Mouse (Mus musculus) kidney, embryonic 15.5 days (tissue): Measurements from ENCODE around the gene Klhdc2. TPM values are rescaled to one million over a fixed set of nuclear protein-coding genes. Genes with fewer than 3 reads are reported as not detected.

Experiments
- ATAC-seq: fragments of 200-750 bp; cut with Nextera tagmentation; replicated peaks from 2 replicates; pipeline ENCODE4 v1.8.0; 2017; ENCODE audit warnings: moderate TSS enrichment; ENCODE audit not compliant: low FRiP score
- H3K27ac ChIP-seq: fragments of 300-500 bp; sonication (generic); 2 replicates; pipeline ENCODE4 v1.5.1; 2015; ENCODE audit warnings: mild to moderate bottlenecking, inconsistent platforms
- H3K27me3 ChIP-seq: fragments of 300-500 bp; sonication (generic); 2 replicates; pipeline ENCODE4 v1.6.1; 2015; ENCODE audit warnings: inconsistent platforms
- H3K36me3 ChIP-seq: fragments of 300-500 bp; sonication (generic); 2 replicates; pipeline ENCODE4 v1.6.1; 2015; ENCODE audit warnings: inconsistent platforms
- H3K4me1 ChIP-seq: fragments of 300-500 bp; sonication (generic); 2 replicates; pipeline ENCODE4 v1.6.1; 2015; ENCODE audit warnings: inconsistent platforms
- H3K4me2 ChIP-seq: fragments of 300-500 bp; sonication (generic); 2 replicates; pipeline ENCODE4 v1.6.1; 2015; ENCODE audit warnings: moderate library complexity, mild to moderate bottlenecking, inconsistent platforms
- H3K4me3 ChIP-seq: fragments of 300-500 bp; sonication (generic); replicated peaks from 2 replicates; pipeline ENCODE4 v1.5.1; 2015; ENCODE audit warnings: mild to moderate bottlenecking, inconsistent platforms
- H3K9ac ChIP-seq: fragments of 300-500 bp; sonication (generic); 2 replicates; pipeline ENCODE4 v1.6.1; 2015; ENCODE audit warnings: mild to moderate bottlenecking, inconsistent platforms
- H3K9me3 ChIP-seq: fragments of 300-500 bp; sonication (generic); replicated peaks from 2 replicates; pipeline ENCODE4 v1.6.1; 2016; ENCODE audit warnings: inconsistent platforms
- whole genome bisulfite sequencing: fragments of 180-500 bp; shearing (Covaris S2); methylation state at CpG from one replicate; pipeline ENCODE4 v1.1.7; 2015; ENCODE audit warnings: mixed read lengths; 5-methylcytosine and 5-hydroxymethylcytosine counted together
- polyA plus RNA-seq: library from polyadenylated mRNA; unstranded; fragments of >200 nt; fragmentation: Nextera tagmentation; extraction: Ambion mirVana; gene quantifications from 2 replicates; pipeline ENCODE4 v1.2.1, GENCODE M21; 2015

Gene Klhdc2
- polyA plus RNA-seq: 150 and 151 TPM in 2 replicates

GRCm38 (mm10) chr12:69296511-69297410 is at the start of gene Klhdc2:
Gene Klhdc2, plus strand, starts transcription at chr12:69296681.
- peaks cover 24% of the 10 kb centered on the region for H3K36me3 ChIP-seq
- under 1% methylated on average over 91 of the region's 98 CpGs for WGBS
- peak within 1 kb of the TSS; percentile 96 for H3K27ac ChIP-seq

GRCm38 (mm10) chr12:69249766-69250165 is 46.7 kb upstream of the Klhdc2 start:
- no peak overlapping the region for H3K4me2 ChIP-seq
- no peak for ATAC-seq
- 84% methylated on average over 4 of the region's 4 CpGs for WGBS
- no peaks in the 10 kb centered on the region for H3K27me3 ChIP-seq
- no peak overlapping the region for H3K4me3 ChIP-seq
- no peak overlapping the region for H3K9ac ChIP-seq
- H3K27ac ChIP-seq: no peak overlapping the region
- H3K4me1 ChIP-seq: no peaks in the 10 kb centered on the region
- H3K36me3 ChIP-seq: no peaks in the 10 kb centered on the region
- no peaks in the 10 kb centered on the region for H3K9me3 ChIP-seq

More at GRCm38 (mm10) chr12:69296511-69297410, at the start of gene Klhdc2:
- Histone ChIP-seq H3K27me3 (no peaks in the 10 kb centered on the region), H3K4me1 (peaks cover 29% of the 10 kb centered on the region), H3K9me3 (no peaks in the 10 kb centered on the region), H3K4me3 (peak within 1 kb of the TSS; percentile 97), H3K4me2 (peak within 1 kb of the TSS; percentile 62), H3K9ac (peak within 1 kb of the TSS; percentile 96)
- peak; percentile 96 for ATAC-seq

- no peaks in the 10 kb centered on the region for H3K9me3 ChIP-seq
- no peaks in the 10 kb centered on the region for H3K27me3 ChIP-seq
- WGBS: 83% methylated on average over 8 of the region's 8 CpGs
- no peak overlapping the region for H3K4me2 ChIP-seq
- no peak overlapping the region for H3K4me3 ChIP-seq
- no peaks in the 10 kb centered on the region for H3K36me3 ChIP-seq
- no peaks in the 10 kb centered on the region for H3K4me1 ChIP-seq
- H3K9ac ChIP-seq: no peak overlapping the region
- no peak for ATAC-seq
- H3K27ac ChIP-seq: no peak overlapping the region
Measured at GRCm38 (mm10) chr12:69250756-69251155, 45.7 kb upstream of the Klhdc2 start.

- no peaks in the 10 kb centered on the region for H3K4me1 ChIP-seq
- ATAC-seq: no peak
- H3K4me3 ChIP-seq: no peak overlapping the region
- no peaks in the 10 kb centered on the region for H3K36me3 ChIP-seq
- no peak overlapping the region for H3K9ac ChIP-seq
- no peak overlapping the region for H3K27ac ChIP-seq
- no peaks in the 10 kb centered on the region for H3K27me3 ChIP-seq
- 93% methylated on average over 1 of the region's 1 CpGs for WGBS
- no peak overlapping the region for H3K4me2 ChIP-seq
- no peaks in the 10 kb centered on the region for H3K9me3 ChIP-seq
Measured at GRCm38 (mm10) chr12:69253806-69254205, 42.7 kb upstream of the Klhdc2 start.

GRCm38 (mm10) chr12:69257836-69258235 is 38.6 kb upstream of the Klhdc2 start:
- H3K4me3 ChIP-seq: no peak overlapping the region
- H3K4me1 ChIP-seq: no peaks in the 10 kb centered on the region
- 85% methylated on average over 11 of the region's 11 CpGs for WGBS
- no peaks in the 10 kb centered on the region for H3K27me3 ChIP-seq
- H3K9ac ChIP-seq: no peak overlapping the region
- no peaks in the 10 kb centered on the region for H3K9me3 ChIP-seq
- H3K4me2 ChIP-seq: no peak overlapping the region
- no peak overlapping the region for H3K27ac ChIP-seq
- ATAC-seq: no peak
- no peaks in the 10 kb centered on the region for H3K36me3 ChIP-seq

GRCm38 (mm10) chr12:69262251-69262650 is 34.2 kb upstream of the Klhdc2 start:
- H3K9me3 ChIP-seq: no peaks in the 10 kb centered on the region
- H3K4me1 ChIP-seq: no peaks in the 10 kb centered on the region
- ATAC-seq: no peak
- H3K36me3 ChIP-seq: no peaks in the 10 kb centered on the region
- H3K4me2 ChIP-seq: no peak overlapping the region
- H3K27me3 ChIP-seq: no peaks in the 10 kb centered on the region
- H3K9ac ChIP-seq: no peak overlapping the region
- WGBS: 94% methylated on average over 5 of the region's 5 CpGs
- H3K27ac ChIP-seq: no peak overlapping the region
- no peak overlapping the region for H3K4me3 ChIP-seq

GRCm38 (mm10) chr12:69265031-69265430 is 31.4 kb upstream of the Klhdc2 start:
- no peaks in the 10 kb centered on the region for H3K9me3 ChIP-seq
- H3K36me3 ChIP-seq: no peaks in the 10 kb centered on the region
- H3K4me1 ChIP-seq: no peaks in the 10 kb centered on the region
- H3K9ac ChIP-seq: no peak overlapping the region
- no peak overlapping the region for H3K27ac ChIP-seq
- H3K4me2 ChIP-seq: no peak overlapping the region
- ATAC-seq: no peak
- no peaks in the 10 kb centered on the region for H3K27me3 ChIP-seq
- 89% methylated on average over 3 of the region's 3 CpGs for WGBS
- H3K4me3 ChIP-seq: no peak overlapping the region

- no peaks in the 10 kb centered on the region for H3K36me3 ChIP-seq
- no peak overlapping the region for H3K4me3 ChIP-seq
- no peaks in the 10 kb centered on the region for H3K27me3 ChIP-seq
- 76% methylated on average over 11 of the region's 11 CpGs for WGBS
- H3K4me2 ChIP-seq: no peak overlapping the region
- no peak for ATAC-seq
- H3K9ac ChIP-seq: no peak overlapping the region
- no peak overlapping the region for H3K27ac ChIP-seq
- H3K9me3 ChIP-seq: no peaks in the 10 kb centered on the region
- H3K4me1 ChIP-seq: no peaks in the 10 kb centered on the region
Measured at GRCm38 (mm10) chr12:69267956-69268632, 28.4 kb upstream of the Klhdc2 start.

- 78% methylated on average over 2 of the region's 2 CpGs for WGBS
- Histone ChIP-seq H3K4me3 (no peak overlapping the region), H3K4me2 (no peak overlapping the region), H3K27ac (no peak overlapping the region), H3K9me3 (no peaks in the 10 kb centered on the region), H3K4me1 (no peaks in the 10 kb centered on the region), H3K27me3 (no peaks in the 10 kb centered on the region), H3K36me3 (no peaks in the 10 kb centered on the region), H3K9ac (no peak overlapping the region)
- ATAC-seq: no peak
Measured at GRCm38 (mm10) chr12:69268956-69269355, 27.5 kb upstream of the Klhdc2 start.

GRCm38 (mm10) chr12:69279931-69280469 is 16.5 kb upstream of the Klhdc2 start:
- no peaks in the 10 kb centered on the region for H3K27me3 ChIP-seq
- H3K4me3 ChIP-seq: no peak overlapping the region
- H3K9me3 ChIP-seq: no peaks in the 10 kb centered on the region
- H3K27ac ChIP-seq: no peak overlapping the region
- WGBS: 16% methylated on average over 1 of the region's 1 CpGs
- no peaks in the 10 kb centered on the region for H3K36me3 ChIP-seq
- no peaks in the 10 kb centered on the region for H3K4me1 ChIP-seq
- H3K4me2 ChIP-seq: no peak overlapping the region
- H3K9ac ChIP-seq: no peak overlapping the region
- no peak for ATAC-seq

- no peak overlapping the region for H3K27ac ChIP-seq
- no peaks in the 10 kb centered on the region for H3K36me3 ChIP-seq
- H3K9ac ChIP-seq: no peak overlapping the region
- H3K27me3 ChIP-seq: no peaks in the 10 kb centered on the region
- ATAC-seq: no peak
- H3K4me1 ChIP-seq: no peaks in the 10 kb centered on the region
- 92% methylated on average over 3 of the region's 3 CpGs for WGBS
- H3K9me3 ChIP-seq: no peaks in the 10 kb centered on the region
- no peak overlapping the region for H3K4me2 ChIP-seq
- H3K4me3 ChIP-seq: no peak overlapping the region
Measured at GRCm38 (mm10) chr12:69280915-69281314, 15.6 kb upstream of the Klhdc2 start.

- H3K9ac ChIP-seq: no peak overlapping the region
- no peaks in the 10 kb centered on the region for H3K4me1 ChIP-seq
- no peak overlapping the region for H3K4me2 ChIP-seq
- H3K27ac ChIP-seq: no peak overlapping the region
- no peak for ATAC-seq
- H3K4me3 ChIP-seq: no peak overlapping the region
- no peaks in the 10 kb centered on the region for H3K27me3 ChIP-seq
- 88% methylated on average over 7 of the region's 7 CpGs for WGBS
- H3K9me3 ChIP-seq: no peaks in the 10 kb centered on the region
- H3K36me3 ChIP-seq: no peaks in the 10 kb centered on the region
Measured at GRCm38 (mm10) chr12:69283146-69283545, 13.3 kb upstream of the Klhdc2 start.
